In the genomic region with DNA sequence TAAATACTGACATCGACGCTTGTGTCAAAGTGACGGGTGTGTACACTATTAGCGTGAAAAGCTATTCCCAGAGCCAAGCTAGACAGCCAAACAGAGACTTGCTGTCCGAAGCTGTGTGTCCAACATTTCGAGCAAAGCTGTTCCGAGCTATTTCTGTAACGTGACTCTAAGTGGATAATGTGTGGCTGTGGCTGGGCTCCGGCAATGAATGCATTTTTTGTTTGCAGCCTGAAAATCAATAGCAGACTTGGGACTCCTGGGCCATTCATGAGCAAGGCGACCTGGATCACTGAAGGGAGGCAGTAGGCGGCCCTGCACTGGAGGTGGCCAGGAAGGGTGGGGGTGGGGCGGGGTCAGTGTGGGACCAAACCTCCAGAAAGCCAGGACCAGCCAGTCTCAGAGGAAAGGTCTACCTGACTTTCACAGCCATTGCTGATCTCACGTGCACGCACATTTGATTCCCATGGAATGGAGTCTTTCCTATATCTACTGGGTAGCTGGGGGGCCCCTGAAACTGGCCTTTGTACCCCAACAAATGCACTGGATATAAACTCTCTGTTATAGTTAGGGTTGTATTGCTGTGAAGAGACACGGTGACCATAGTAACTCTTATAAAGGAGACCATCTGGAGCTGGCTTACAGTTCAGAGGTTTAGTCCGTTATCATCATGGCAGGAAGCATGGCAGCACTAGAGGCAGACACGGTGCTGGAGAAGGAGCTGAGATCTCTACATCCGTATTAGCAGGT, we compare ENCODE assay signal across 14 mouse cellular contexts.
DNase-seq lines count a peak whose midpoint lies in the region; ATAC-seq and TF ChIP-seq lines count a peak whose summit lies in the region.
"Had no signal": no experiment of that assay in that cellular context is flagged by ENCODE, and none has a peak within 500 bp of the region (broad histone marks: within the 10 kb centered on the region; RNA-seq: fewer than 3 reads in every experiment).

No protein-coding gene starts in this region.

- intact Hi-C loops in heart, adult 2 months (cut with DNase I): no loop called here

- TF ChIP-seq EP300 in heart, adult 2 months (IDR thresholded peaks at IDR 0.05; ENCODE audit: insufficient read depth, low read depth, low read length): no peak

- peaks cover 14% of the 10 kb centered on the region for H3K4me1 ChIP-seq in heart, embryonic 12.5 days (replicated peaks)
- no peaks in the 10 kb centered on the region for H3K4me1 ChIP-seq in heart, adult 2 months (ENCODE audit: control insufficient read depth, insufficient read depth, low read length)
- no peaks in the 10 kb centered on the region; the same call in 1 of the 2 replicates for H3K4me1 ChIP-seq in hindbrain, embryonic 14.5 days (replicated peaks; ENCODE audit: control insufficient read depth, insufficient read depth, low read length)
- no peaks in the 10 kb centered on the region for H3K4me1 ChIP-seq in liver, embryonic 13.5 days (replicated peaks)
- H3K4me1 ChIP-seq in midbrain, embryonic 14.5 days (ENCODE audit: control insufficient read depth, insufficient read depth, low read length): no peaks in the 10 kb centered on the region
- H3K4me1 ChIP-seq: neural tube, embryonic 15.5 days had no signal

- TF ChIP-seq CTCF in heart, adult 2 months (IDR thresholded peaks at IDR 0.05): no peak
- TF ChIP-seq CTCF in brain, embryonic 14.5 days (IDR thresholded peaks at IDR 0.05; ENCODE audit: borderline replicate concordance, extremely low read depth, insufficient read depth, insufficient read length): no peak

- H3K4me3 ChIP-seq in heart, embryonic 12.5 days: no peak overlapping the region
- no peak overlapping the region for H3K4me3 ChIP-seq in heart, adult 2 months
- H3K4me3 ChIP-seq in hindbrain, embryonic 14.5 days (replicated peaks; ENCODE audit: low read length): no peak overlapping the region
- no peak overlapping the region for H3K4me3 ChIP-seq in liver, embryonic 13.5 days (replicated peaks)
- no peak overlapping the region for H3K4me3 ChIP-seq in midbrain, embryonic 14.5 days (replicated peaks; ENCODE audit: low read depth, low read length)
- H3K4me3 ChIP-seq: erythroblast, embryonic 14.5 days; layer of hippocampus, adult 2 months; midbrain, embryonic 12.5 days; neural tube, embryonic 15.5 days had no signal

- no peak for DNase-seq in heart, adult 2 months
- DNase-seq in brain, embryonic 14.5 days (ENCODE audit: low read depth): peak; percentile 31
- no peak for DNase-seq in hindbrain, embryonic 14.5 days (ENCODE audit: low spot score)
- DNase-seq in liver, embryonic 13.5 days: no peak
- DNase-seq in thymus, postnatal 25 days: no peak
- DNase-seq in right cerebral cortex, postnatal 36 days (ENCODE audit: low spot score in 2 of 2): no peak
- no peak for DNase-seq in midbrain, embryonic 14.5 days
- DNase-seq: cerebellum, adult 18-20 months; thymus, postnatal 14 days had no signal

- 49% methylated on average over 18 of the region's 18 CpGs for WGBS in heart, embryonic 12.5 days
- 69% methylated on average over 18 of the region's 18 CpGs for WGBS in heart, adult 2 months
- WGBS in hindbrain, embryonic 14.5 days: 63% methylated on average over 18 of the region's 18 CpGs
- WGBS in liver, embryonic 13.5 days (ENCODE audit: insufficient replicate concordance): 62% methylated on average over 18 of the region's 18 CpGs
- 60% methylated on average over 18 of the region's 18 CpGs for WGBS in midbrain, embryonic 14.5 days

- ATAC-seq in heart, embryonic 12.5 days (ENCODE audit: insufficient number of reproducible peaks, low FRiP score): no peak
- no peak for ATAC-seq in hindbrain, embryonic 14.5 days (ENCODE audit: low FRiP score)
- ATAC-seq in liver, embryonic 13.5 days (ENCODE audit: low read depth): peak; percentile 61
- no peak for ATAC-seq in midbrain, embryonic 14.5 days (ENCODE audit: low FRiP score, low TSS enrichment)

- H3K36me3 ChIP-seq in heart, embryonic 12.5 days: no peaks in the 10 kb centered on the region
- no peaks in the 10 kb centered on the region for H3K36me3 ChIP-seq in heart, adult 2 months (ENCODE audit: control insufficient read depth, insufficient read depth, low read length)
- H3K36me3 ChIP-seq in hindbrain, embryonic 14.5 days (replicated peaks; ENCODE audit: control insufficient read depth, insufficient read depth): no peaks in the 10 kb centered on the region
- no peaks in the 10 kb centered on the region for H3K36me3 ChIP-seq in liver, embryonic 13.5 days
- no peaks in the 10 kb centered on the region for H3K36me3 ChIP-seq in midbrain, embryonic 14.5 days (ENCODE audit: control insufficient read depth, insufficient read depth, low read length)
- H3K36me3 ChIP-seq: midbrain, embryonic 12.5 days; neural tube, embryonic 15.5 days had no signal

- H3K9me3 ChIP-seq in heart, embryonic 12.5 days (replicated peaks): no peaks in the 10 kb centered on the region
- H3K9me3 ChIP-seq in hindbrain, embryonic 14.5 days (ENCODE audit: control insufficient read depth, low read length): no peaks in the 10 kb centered on the region
- H3K9me3 ChIP-seq in liver, embryonic 13.5 days (replicated peaks): no peaks in the 10 kb centered on the region
- no peaks in the 10 kb centered on the region for H3K9me3 ChIP-seq in midbrain, embryonic 14.5 days (ENCODE audit: control insufficient read depth, low read length)
- H3K9me3 ChIP-seq: midbrain, embryonic 12.5 days; neural tube, embryonic 15.5 days had no signal

- H3K27ac ChIP-seq in heart, embryonic 12.5 days (ENCODE audit: poor library complexity, severe bottlenecking): no peak overlapping the region
- H3K27ac ChIP-seq in heart, adult 2 months: no peak overlapping the region
- H3K27ac ChIP-seq in hindbrain, embryonic 14.5 days: 0 out of 2 replicates have a peak overlapping the region, but pooled peaks have one; percentile 1
- H3K27ac ChIP-seq in liver, embryonic 13.5 days: peak overlapping the region; percentile 47; the same call in 1 of the 2 replicates
- H3K27ac ChIP-seq in midbrain, embryonic 14.5 days (replicated peaks; ENCODE audit: low read depth, low read length): no peak overlapping the region
- H3K27ac ChIP-seq: layer of hippocampus, adult 2 months; midbrain, embryonic 12.5 days; neural tube, embryonic 15.5 days had no signal

- no peak overlapping the region for H3K4me2 ChIP-seq in heart, embryonic 12.5 days
- no peak overlapping the region for H3K4me2 ChIP-seq in hindbrain, embryonic 14.5 days (replicated peaks)
- no peak overlapping the region for H3K4me2 ChIP-seq in liver, embryonic 13.5 days
- no peak overlapping the region for H3K4me2 ChIP-seq in midbrain, embryonic 14.5 days (ENCODE audit: low read length)
- H3K4me2 ChIP-seq: midbrain, embryonic 12.5 days; neural tube, embryonic 15.5 days had no signal

- no peaks in the 10 kb centered on the region for H3K79me2 ChIP-seq in heart, adult 2 months (replicated peaks; ENCODE audit: control insufficient read depth, insufficient read depth, low read length)

- no peak for TF ChIP-seq POLR2A in heart, adult 2 months (IDR thresholded peaks at IDR 0.05; ENCODE audit: insufficient read depth, low read depth, low read length)
- no peak for TF ChIP-seq POLR2A in brain, embryonic 14.5 days (IDR thresholded peaks at IDR 0.05; ENCODE audit: borderline replicate concordance, extremely low read depth, insufficient read depth, insufficient read length, poor library complexity, severe bottlenecking)

- no peaks in the 10 kb centered on the region for H3K27me3 ChIP-seq in heart, embryonic 12.5 days (replicated peaks)
- H3K27me3 ChIP-seq in heart, adult 2 months (ENCODE audit: control insufficient read depth, insufficient read depth, low read length): no peaks in the 10 kb centered on the region
- no peaks in the 10 kb centered on the region for H3K27me3 ChIP-seq in hindbrain, embryonic 14.5 days (ENCODE audit: control insufficient read depth, insufficient read depth, low read length)
- no peaks in the 10 kb centered on the region for H3K27me3 ChIP-seq in liver, embryonic 13.5 days
- H3K27me3 ChIP-seq in midbrain, embryonic 14.5 days (ENCODE audit: control insufficient read depth, insufficient read depth, low read length): no peaks in the 10 kb centered on the region
- H3K27me3 ChIP-seq: midbrain, embryonic 12.5 days; neural tube, embryonic 15.5 days had no signal

- H3K9ac ChIP-seq in heart, embryonic 12.5 days: 0 out of 2 replicates have a peak overlapping the region, but pooled peaks have one; percentile 1
- no peak overlapping the region for H3K9ac ChIP-seq in heart, adult 2 months (ENCODE audit: low read depth, low read length)
- H3K9ac ChIP-seq in hindbrain, embryonic 14.5 days: no peak overlapping the region
- H3K9ac ChIP-seq in liver, embryonic 13.5 days: no peak overlapping the region
- H3K9ac ChIP-seq in midbrain, embryonic 14.5 days (replicated peaks; ENCODE audit: low read length): no peak overlapping the region
- H3K9ac ChIP-seq: midbrain, embryonic 12.5 days; neural tube, embryonic 15.5 days had no signal

Comparison
In these comparisons a context has a peak if more than half of its experiments do, and no peak if none do; other contexts are left out.
1. H3K27ac ChIP-seq: peak in hindbrain, embryonic 14.5 days (single experiment) and liver, embryonic 13.5 days (single experiment); none in heart, embryonic 12.5 days (single experiment), heart, adult 2 months (single experiment) and midbrain, embryonic 14.5 days (single experiment).